Mouse (Mus musculus): ENCODE results near the gene Hoxd12. TPM values are rescaled to one million over a fixed set of nuclear protein-coding genes. Genes with fewer than 3 reads are reported as not detected.

Gene Hoxd12
- total RNA-seq, 2 experiments from 2014 or later: not detected

Small RNA genes lying within 50 kb of the gene (microRNA-seq; reads per million reads assigned to microRNA genes)
- gene Gm44463 (0 reads per million in 2 experiments), gene Mir10b (16.4 to 40.0 reads per million in 2 experiments)

Other genes with a start within 250 kb of the Hoxd12 start
- 10 to 100 TPM; 56.3 to 67.8 TPM for gene Lnpk, start 95.6 kb upstream of the Hoxd12 start, total RNA-seq (2021)
- not detected for gene Evx2, start 15.5 kb upstream of the Hoxd12 start, total RNA-seq (2021)
- gene Hoxd13, start 6.7 kb upstream of the Hoxd12 start, total RNA-seq (2021): not detected
- gene Hoxd11, start 4.5 kb downstream of the Hoxd12 start, total RNA-seq (2021): not detected
- gene Hoxd10, start 16.9 kb downstream of the Hoxd12 start, total RNA-seq (2021): not detected
- gene Hoxd9, start 22.7 kb downstream of the Hoxd12 start, total RNA-seq (2021): not detected
- not detected for gene Hoxd8, start 29.6 kb downstream of the Hoxd12 start, total RNA-seq (2021)
- gene Hoxd3, start 36.9 kb downstream of the Hoxd12 start, total RNA-seq (2021): not detected
- gene Hoxd4, start 36.9 kb downstream of the Hoxd12 start, total RNA-seq (2021): not detected
- not detected for gene Gm28230, start 51.7 kb downstream of the Hoxd12 start, total RNA-seq (2021)
- gene Hoxd1, start 88.0 kb downstream of the Hoxd12 start, total RNA-seq (2021): under 1 TPM in 1 of 2 experiments, not detected in 1; 0.25 TPM
- 10 to 100 TPM; 42.2 to 51.1 TPM for gene Mtx2, start 150.8 kb downstream of the Hoxd12 start, total RNA-seq (2021)

Data from layer of hippocampus, postnatal 36 days (tissue).